Mouse (Mus musculus) cerebellum, adult 18-20 months (tissue): Measurements from ENCODE around the gene Spint1.

ENCODE experiments used
- DNase-seq, 2 experiments: peaks; one replicate each; pipeline ENCODE4 v3.0.0; 2021

Spint1 gene

GRCm38 (mm10) chr2:119294411-119294810 lies 57.2 kb downstream of the Spint1 start:
- DNase-seq: peak; percentile 41 to 61

DNA sequence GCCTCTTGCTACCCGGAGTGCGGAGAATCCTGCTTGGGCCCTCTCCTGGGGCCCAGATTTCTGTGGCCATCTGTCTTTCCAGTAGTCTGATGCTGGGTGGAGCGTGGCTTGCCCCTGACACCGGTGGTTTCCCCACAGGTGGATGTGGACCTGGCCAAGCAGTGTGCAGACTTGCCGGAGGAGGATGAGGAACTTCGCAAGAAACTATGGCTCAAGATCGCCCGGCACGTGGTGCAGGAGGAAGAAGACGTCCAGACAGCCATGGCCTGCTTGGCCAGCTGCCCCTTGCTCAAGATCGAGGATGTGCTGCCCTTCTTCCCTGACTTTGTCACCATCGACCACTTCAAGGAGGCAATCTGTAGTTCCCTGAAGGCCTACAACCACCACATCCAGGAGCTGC lies 59.6 kb downstream of the Spint1 start:
- no peak for DNase-seq

- no peak for DNase-seq
Measured at GRCm38 (mm10) chr2:119297506-119297905, 60.3 kb downstream of the Spint1 start.

DNA sequence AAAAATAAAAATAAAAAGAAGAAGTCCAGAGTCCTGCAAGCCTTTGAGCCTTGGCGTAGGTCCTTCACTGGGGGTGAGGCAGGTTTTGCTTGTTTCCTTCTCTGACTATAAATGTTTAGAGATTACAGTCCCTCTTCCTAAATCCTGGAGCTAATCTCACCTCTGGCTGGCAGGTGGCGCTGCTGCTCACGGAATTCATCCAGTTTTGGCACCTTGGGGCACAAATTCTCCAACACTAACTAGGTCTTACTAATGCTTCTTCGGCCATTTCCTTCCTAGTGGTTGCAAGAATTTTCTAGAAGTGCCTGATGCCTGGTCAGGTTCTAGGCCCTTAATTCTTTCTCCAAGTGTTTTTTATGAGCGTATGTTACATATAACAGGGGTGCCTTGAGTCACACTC lies 61.2 kb downstream of the Spint1 start:
- peak; percentile 71 to 80 for DNase-seq

GRCm38 (mm10) chr2:119298839-119299238 lies 61.7 kb downstream of the Spint1 start:
- no peak for DNase-seq
